Mouse (Mus musculus): ENCODE results near the gene Otub2. TPM values are rescaled to one million over a fixed set of nuclear protein-coding genes. Genes with fewer than 3 reads are reported as not detected.

Otub2 gene
- polyA plus RNA-seq, 1 experiment from 2014 or later: 5.6 TPM

DNA sequence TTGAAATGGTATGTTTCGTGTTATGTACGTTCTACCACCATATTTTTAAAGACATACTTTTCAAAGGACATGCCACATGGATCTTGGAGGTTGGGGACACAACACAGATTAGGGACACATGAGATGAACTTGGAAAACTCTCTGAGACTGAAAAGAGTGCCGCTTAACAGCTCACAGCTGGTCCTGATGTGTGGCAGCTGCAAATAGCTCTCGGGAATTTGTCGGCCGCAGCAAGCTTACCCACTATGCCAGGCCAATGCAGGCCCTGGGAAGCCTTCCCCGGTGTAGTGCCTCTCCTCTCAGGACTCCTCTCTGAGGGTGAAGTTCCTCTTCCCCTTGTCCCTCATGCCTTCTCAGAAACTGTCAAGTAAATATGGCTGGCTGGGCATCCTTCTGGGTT, 8.3 kb downstream of the Otub2 start:
- no peak overlapping the region for H3K27ac ChIP-seq
- H3K9ac ChIP-seq (ENCODE audit: low read depth, low read length): no peak overlapping the region
- no peak overlapping the region for H3K4me3 ChIP-seq (replicated peaks; ENCODE audit: low read depth, low read length)
- no peaks in the 10 kb centered on the region for H3K4me1 ChIP-seq (replicated peaks; ENCODE audit: insufficient read depth, low read length)
- no peak for TF ChIP-seq CTCF (IDR thresholded peaks at IDR 0.05; ENCODE audit: low read depth)
- DNase-seq (ENCODE audit: low spot score) (no peak), ATAC-seq (replicated peaks; ENCODE audit: low FRiP score, low read depth) (no peak)
- H3K27me3 ChIP-seq (ENCODE audit: insufficient read depth, low read length): no peaks in the 10 kb centered on the region
- WGBS: 70% methylated on average over 7 of the region's 7 CpGs
- H3K4me2 ChIP-seq (ENCODE audit: low read length): no peak overlapping the region
- no peaks in the 10 kb centered on the region for H3K36me3 ChIP-seq (ENCODE audit: insufficient read depth, low read length)
- no peaks in the 10 kb centered on the region for H3K9me3 ChIP-seq (replicated peaks; ENCODE audit: low read length)

DNA sequence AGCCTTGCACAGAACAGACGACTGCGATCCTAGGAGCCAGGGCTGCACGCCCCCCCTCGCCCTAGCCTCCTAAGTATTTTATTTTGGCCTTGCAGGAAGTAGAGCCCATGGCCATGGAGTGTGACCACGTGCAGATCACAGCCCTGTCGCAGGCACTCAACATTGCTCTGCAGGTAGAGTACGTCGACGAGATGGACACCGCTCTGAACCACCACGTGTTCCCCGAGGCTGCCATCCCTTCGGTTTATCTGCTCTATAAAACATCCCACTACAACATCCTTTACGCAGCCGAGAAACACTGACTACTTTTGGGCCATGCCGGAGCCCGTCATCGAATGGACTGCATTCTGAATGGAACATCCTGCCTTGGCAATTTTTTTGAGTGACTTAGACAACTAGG, 15.6 kb downstream of the Otub2 start:
- Histone ChIP-seq H3K27ac (no peak overlapping the region), H3K27me3 (ENCODE audit: insufficient read depth, low read length) (no peaks in the 10 kb centered on the region), H3K4me2 (ENCODE audit: low read length) (no peak overlapping the region), H3K4me3 (replicated peaks; ENCODE audit: low read depth, low read length) (no peak overlapping the region), H3K4me1 (replicated peaks; ENCODE audit: insufficient read depth, low read length) (no peaks in the 10 kb centered on the region), H3K9me3 (replicated peaks; ENCODE audit: low read length) (no peaks in the 10 kb centered on the region), H3K36me3 (ENCODE audit: insufficient read depth, low read length) (peaks cover 42% of the 10 kb centered on the region), H3K9ac (ENCODE audit: low read depth, low read length) (no peak overlapping the region)
- ATAC-seq (replicated peaks; ENCODE audit: low FRiP score, low read depth): no peak
- TF ChIP-seq CTCF (IDR thresholded peaks at IDR 0.05; ENCODE audit: low read depth): no peak
- 82% methylated on average over 18 of the region's 18 CpGs for WGBS
- no peak for DNase-seq (ENCODE audit: low spot score)

DNA sequence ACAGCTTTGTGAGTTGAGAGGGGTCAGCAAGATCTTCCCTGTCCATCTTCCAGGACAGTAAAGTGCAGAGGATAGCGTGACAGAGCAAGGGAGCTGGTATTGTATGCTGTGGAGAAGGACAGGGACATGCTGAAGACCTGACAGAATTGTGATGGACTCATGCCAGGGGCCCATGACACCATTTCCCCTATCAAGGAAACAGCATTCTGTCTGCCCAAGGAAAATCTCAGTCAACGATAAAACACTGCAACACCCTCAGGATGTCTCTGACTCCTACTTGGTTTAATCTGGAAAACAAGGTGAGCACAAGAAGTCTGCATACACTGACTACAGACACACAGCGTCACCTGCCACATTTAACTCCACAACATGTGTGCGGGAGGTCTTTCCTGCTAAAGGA, 19.2 kb downstream of the Otub2 start, which contains the start of gene 9330161L09Rik:
Gene 9330161L09Rik (minus strand): TSS at position 101 of the 400 bp plus-strand sequence.
- Histone ChIP-seq H3K4me3 (replicated peaks; ENCODE audit: low read depth, low read length) (no peak within 1 kb of the TSS), H3K9ac (ENCODE audit: low read depth, low read length) (no peak within 1 kb of the TSS), H3K27ac (no peak within 1 kb of the TSS), H3K36me3 (ENCODE audit: insufficient read depth, low read length) (peaks cover 68% of the 10 kb centered on the region), H3K27me3 (ENCODE audit: insufficient read depth, low read length) (no peaks in the 10 kb centered on the region), H3K9me3 (replicated peaks; ENCODE audit: low read length) (no peaks in the 10 kb centered on the region), H3K4me2 (ENCODE audit: low read length) (no peak within 1 kb of the TSS), H3K4me1 (replicated peaks; ENCODE audit: insufficient read depth, low read length) (no peaks in the 10 kb centered on the region)
- no peak for TF ChIP-seq CTCF (IDR thresholded peaks at IDR 0.05; ENCODE audit: low read depth)
- WGBS: 92% methylated on average over 4 of the region's 4 CpGs
- ATAC-seq (replicated peaks; ENCODE audit: low FRiP score, low read depth) (no peak), DNase-seq (ENCODE audit: low spot score) (no peak)

DNA sequence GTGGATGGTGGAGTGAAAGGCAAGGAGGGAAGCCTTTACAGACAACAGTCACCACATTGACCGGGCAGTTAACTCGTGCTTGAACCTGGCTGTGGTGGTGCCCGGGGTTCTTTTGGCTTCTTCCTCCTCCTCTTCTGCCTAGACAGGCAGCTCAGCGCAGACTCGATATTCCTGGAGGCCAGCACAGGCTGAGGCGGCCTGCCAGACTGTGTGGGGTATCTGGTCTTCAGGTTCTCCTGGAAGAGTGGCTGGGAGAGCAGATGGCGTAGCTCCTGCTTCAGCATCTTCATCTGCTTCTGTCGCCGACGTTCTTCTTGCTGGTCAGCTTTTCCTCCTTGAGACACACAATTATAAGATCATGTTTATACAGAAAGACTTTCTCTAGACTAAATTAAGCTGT, 19.7 kb downstream of the Otub2 start:
- H3K9me3 ChIP-seq (replicated peaks; ENCODE audit: low read length): no peaks in the 10 kb centered on the region
- H3K4me1 ChIP-seq (replicated peaks; ENCODE audit: insufficient read depth, low read length): no peaks in the 10 kb centered on the region
- WGBS: 90% methylated on average over 10 of the region's 10 CpGs
- DNase-seq (ENCODE audit: low spot score): no peak
- H3K4me2 ChIP-seq (ENCODE audit: low read length): no peak overlapping the region
- TF ChIP-seq CTCF (IDR thresholded peaks at IDR 0.05; ENCODE audit: low read depth): no peak
- H3K36me3 ChIP-seq (ENCODE audit: insufficient read depth, low read length): peaks cover 70% of the 10 kb centered on the region
- no peaks in the 10 kb centered on the region for H3K27me3 ChIP-seq (ENCODE audit: insufficient read depth, low read length)
- no peak overlapping the region for H3K4me3 ChIP-seq (replicated peaks; ENCODE audit: low read depth, low read length)
- no peak for ATAC-seq (replicated peaks; ENCODE audit: low FRiP score, low read depth)
- no peak overlapping the region for H3K27ac ChIP-seq
- H3K9ac ChIP-seq (ENCODE audit: low read depth, low read length): no peak overlapping the region

DNA sequence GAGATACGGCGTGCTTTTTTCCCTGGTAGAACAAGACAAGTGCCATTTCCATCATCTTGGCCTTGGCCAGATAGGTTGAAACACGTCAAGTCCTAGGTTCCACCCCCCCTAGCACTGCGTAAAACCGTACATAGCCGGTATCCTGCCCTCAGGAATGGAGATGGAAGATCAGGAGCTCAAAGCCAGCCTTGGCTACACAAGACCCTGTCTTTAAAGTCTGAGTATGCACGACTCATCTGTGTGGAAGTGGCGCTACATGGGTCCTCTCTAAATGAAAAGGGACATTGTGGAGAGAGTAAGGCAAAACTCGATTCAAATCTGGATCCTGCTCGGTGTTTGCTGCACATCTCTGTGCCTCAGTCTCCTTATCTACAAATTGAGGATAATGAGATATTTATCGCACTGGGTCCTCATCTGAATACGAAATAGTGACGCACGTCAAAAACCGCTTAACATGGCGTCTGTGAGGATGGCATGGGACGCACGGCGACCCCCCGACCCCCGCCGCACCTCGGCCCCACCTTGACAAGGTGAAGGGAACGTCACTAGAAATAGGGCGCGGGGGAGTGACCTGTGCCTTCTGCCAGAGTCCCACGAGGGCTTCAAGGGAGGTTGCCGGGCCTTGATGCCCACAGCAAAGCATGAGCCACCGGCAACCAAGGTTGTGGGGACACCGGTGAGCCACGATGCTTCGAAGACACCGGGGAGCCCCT, 36.7 kb downstream of the Otub2 start:
- Histone ChIP-seq H3K27ac (no peak overlapping the region), H3K4me2 (ENCODE audit: low read length) (peak overlapping the region; percentile 87), H3K9ac (ENCODE audit: low read depth, low read length) (peak overlapping the region; percentile 89), H3K27me3 (ENCODE audit: insufficient read depth, low read length) (no peaks in the 10 kb centered on the region), H3K4me1 (replicated peaks; ENCODE audit: insufficient read depth, low read length) (0 out of 2 replicates have a peak, but pooled peaks cover 6% of the 10 kb centered on the region), H3K4me3 (replicated peaks; ENCODE audit: low read depth, low read length) (peak overlapping the region; percentile 96), H3K9me3 (replicated peaks; ENCODE audit: low read length) (no peaks in the 10 kb centered on the region), H3K36me3 (ENCODE audit: insufficient read depth, low read length) (0 out of 2 replicates have a peak, but pooled peaks cover 12% of the 10 kb centered on the region)
- ATAC-seq (replicated peaks; ENCODE audit: low FRiP score, low read depth): peak; percentile 14; the same call in 1 of the 2 replicates
- no peak for TF ChIP-seq CTCF (IDR thresholded peaks at IDR 0.05; ENCODE audit: low read depth)
- no peak for DNase-seq (ENCODE audit: low spot score)
- 10% methylated on average over 33 of the region's 33 CpGs for WGBS

DNA sequence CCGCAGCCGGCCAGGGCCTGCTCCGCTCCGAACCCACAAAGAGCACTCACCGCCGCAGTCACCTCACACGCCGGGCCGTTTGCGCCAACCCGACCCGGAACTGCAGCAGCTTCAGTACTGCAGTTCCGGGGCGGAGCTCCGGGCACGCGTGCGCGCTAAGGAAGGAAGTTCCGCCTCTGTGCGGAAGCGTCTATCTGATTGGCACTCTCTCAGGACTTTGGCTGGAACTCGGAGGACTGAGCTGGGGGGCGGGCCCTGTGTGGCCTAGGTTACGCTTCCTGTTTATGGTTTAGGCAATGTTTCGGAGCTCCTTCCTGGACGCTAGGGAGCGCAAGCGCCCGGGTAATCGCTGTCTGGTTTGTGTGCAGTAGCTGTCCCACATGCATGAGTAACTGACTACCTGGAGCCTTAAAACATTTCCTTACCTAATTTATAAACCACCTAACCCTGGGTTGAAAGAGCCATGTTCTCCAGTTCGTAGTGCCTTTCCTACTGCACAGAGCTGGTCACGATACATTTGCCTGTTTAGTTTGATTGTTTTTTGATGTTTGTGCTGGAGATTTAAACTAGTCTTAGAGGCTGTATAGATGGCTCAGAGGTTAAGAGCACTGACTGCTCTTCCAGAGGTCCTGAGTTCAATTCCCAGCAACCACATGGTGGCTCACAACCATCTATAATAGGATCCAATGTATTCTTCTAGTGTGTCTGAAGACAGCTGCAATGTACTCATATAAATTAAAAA, 37.4 kb downstream of the Otub2 start, which contains the start of gene Ddx24:
Gene Ddx24 (minus strand): TSS at position 102 of the 742 bp plus-strand sequence.
- Histone ChIP-seq H3K27ac (peak within 1 kb of the TSS; percentile 42; the same call in 1 of the 2 replicates), H3K4me2 (ENCODE audit: low read length) (peak within 1 kb of the TSS; percentile 87), H3K36me3 (ENCODE audit: insufficient read depth, low read length) (0 out of 2 replicates have a peak, but pooled peaks cover 12% of the 10 kb centered on the region), H3K4me1 (replicated peaks; ENCODE audit: insufficient read depth, low read length) (0 out of 2 replicates have a peak, but pooled peaks cover 6% of the 10 kb centered on the region), H3K9me3 (replicated peaks; ENCODE audit: low read length) (no peaks in the 10 kb centered on the region), H3K27me3 (ENCODE audit: insufficient read depth, low read length) (no peaks in the 10 kb centered on the region), H3K9ac (ENCODE audit: low read depth, low read length) (peak within 1 kb of the TSS; percentile 89), H3K4me3 (replicated peaks; ENCODE audit: low read depth, low read length) (peak within 1 kb of the TSS; percentile 96)
- DNase-seq (ENCODE audit: low spot score) (peak; percentile 100), ATAC-seq (replicated peaks; ENCODE audit: low FRiP score, low read depth) (peak; percentile 99)
- 2% methylated on average over 33 of the region's 33 CpGs for WGBS
- peak; percentile 91 for TF ChIP-seq CTCF (IDR thresholded peaks at IDR 0.05; ENCODE audit: low read depth)

Measured in kidney, postnatal 0 days (tissue).